Mouse (Mus musculus): Measurements from ENCODE around the gene Yae1d1. TPM values are rescaled to one million over a fixed set of nuclear protein-coding genes. Genes with fewer than 3 reads are reported as not detected.

The Yae1d1 gene
- total RNA-seq (2021), result 10 to 100 TPM; 13.9 to 17.3 TPM
- long read RNA-seq, experiment 1, full-length matches to known transcripts, result 25 of 27 reads
- long read RNA-seq, experiment 1, partial matches to known transcripts, result 0 of 27 reads
- long read RNA-seq, experiment 1, other reads (novel, unspliced or antisense), result 2 of 27 reads
- long read RNA-seq, experiment 2, full-length matches to known transcripts, result 30 of 30 reads
- long read RNA-seq, experiment 2, partial matches to known transcripts, result 0 of 30 reads
- long read RNA-seq, experiment 2, other reads (novel, unspliced or antisense), result 0 of 30 reads

GRCm38 (mm10) chr13:17992697-17993514, at the start of gene Yae1d1:
Gene Yae1d1, minus strand, starts transcription at chr13:17993349.
- Histone ChIP-seq H3K27ac (peak within 1 kb of the TSS; percentile 88), H3K4me3 (peak within 1 kb of the TSS; percentile 93)
- TF ChIP-seq CTCF (IDR thresholded peaks at IDR 0.05), result peak; percentile 63
- intact Hi-C loops (cut with DNase I), result loop anchor here (5.0 kb wide), 2 partner anchors 51 to 301 kb away; partner anchors contain the start of gene Rala
- DNase-seq, result peak; percentile 97

GRCm38 (mm10) chr13:18038814-18039213, 45.7 kb upstream of the Yae1d1 start:
- intact Hi-C loops (cut with DNase I), result no loop called here
- no peak for TF ChIP-seq CTCF (IDR thresholded peaks at IDR 0.05)
- Histone ChIP-seq H3K27ac (no peak overlapping the region), H3K4me3 (no peak overlapping the region)
- no peak for DNase-seq

- intact Hi-C loops (cut with DNase I), result no loop called here
- H3K4me3 ChIP-seq, result no peak overlapping the region
- no peak for DNase-seq
- H3K27ac ChIP-seq, result no peak overlapping the region
- TF ChIP-seq CTCF (IDR thresholded peaks at IDR 0.05), result no peak
Observed at GRCm38 (mm10) chr13:18016604-18017003, 23.5 kb upstream of the Yae1d1 start.

- DNase-seq, result no peak
- intact Hi-C loops (cut with DNase I), result no loop called here
- Histone ChIP-seq H3K4me3 (no peak overlapping the region), H3K27ac (no peak overlapping the region)
- no peak for TF ChIP-seq CTCF (IDR thresholded peaks at IDR 0.05)
Observed at GRCm38 (mm10) chr13:18013205-18013604, 20.1 kb upstream of the Yae1d1 start.

GRCm38 (mm10) chr13:18011055-18011454, 17.9 kb upstream of the Yae1d1 start:
- DNase-seq, result no peak
- H3K27ac ChIP-seq, result no peak overlapping the region
- TF ChIP-seq CTCF (IDR thresholded peaks at IDR 0.05), result no peak
- intact Hi-C loops (cut with DNase I), result no loop called here
- H3K4me3 ChIP-seq, result no peak overlapping the region

- intact Hi-C loops (cut with DNase I), result loop anchor here (5.0 kb wide), 2 partner anchors 51 to 301 kb away; partner anchors contain the start of gene Rala
- no peak for DNase-seq
- TF ChIP-seq CTCF (IDR thresholded peaks at IDR 0.05), result no peak
- Histone ChIP-seq H3K4me3 (peak overlapping the region; percentile 93), H3K27ac (peak overlapping the region; percentile 88)
Observed at GRCm38 (mm10) chr13:17993515-17993847, 332 bp upstream of the Yae1d1 start.

GRCm38 (mm10) chr13:17992009-17992408, 1.1 kb downstream of the Yae1d1 start:
- intact Hi-C loops (cut with DNase I), result loop anchor here (5.0 kb wide), 2 partner anchors 50 to 300 kb away; partner anchors contain the start of gene Rala
- DNase-seq, result no peak
- Histone ChIP-seq H3K4me3 (peak overlapping the region; percentile 93), H3K27ac (no peak overlapping the region)
- no peak for TF ChIP-seq CTCF (IDR thresholded peaks at IDR 0.05)

- Histone ChIP-seq H3K27ac (no peak overlapping the region), H3K4me3 (no peak overlapping the region)
- intact Hi-C loops (cut with DNase I), result loop anchor here (1.0 kb wide), 1 partner anchor 146 kb away; no protein-coding TSS in a partner anchor
- TF ChIP-seq CTCF (IDR thresholded peaks at IDR 0.05), result peak; percentile 85
- peak; percentile 54 for DNase-seq
Observed at GRCm38 (mm10) chr13:17983194-17983593, 10.0 kb downstream of the Yae1d1 start.

GRCm38 (mm10) chr13:17982634-17983033, 10.5 kb downstream of the Yae1d1 start:
- TF ChIP-seq CTCF (IDR thresholded peaks at IDR 0.05), result no peak
- Histone ChIP-seq H3K4me3 (no peak overlapping the region), H3K27ac (no peak overlapping the region)
- intact Hi-C loops (cut with DNase I), result loop anchor here (1.0 kb wide), 1 partner anchor 145 kb away; no protein-coding TSS in a partner anchor
- DNase-seq, result no peak

- H3K27ac ChIP-seq, result no peak overlapping the region
- H3K4me3 ChIP-seq, result no peak overlapping the region
- TF ChIP-seq CTCF (IDR thresholded peaks at IDR 0.05), result no peak
- no peak for DNase-seq
- intact Hi-C loops (cut with DNase I), result no loop called here
Observed at GRCm38 (mm10) chr13:17976854-17977739, 16.1 kb downstream of the Yae1d1 start.

- no peak for TF ChIP-seq CTCF (IDR thresholded peaks at IDR 0.05)
- intact Hi-C loops (cut with DNase I), result no loop called here
- Histone ChIP-seq H3K4me3 (no peak overlapping the region), H3K27ac (no peak overlapping the region)
- DNase-seq, result no peak
Observed at GRCm38 (mm10) chr13:17975891-17976290, 17.3 kb downstream of the Yae1d1 start.

- intact Hi-C loops (cut with DNase I), result no loop called here
- H3K4me3 ChIP-seq, result no peak overlapping the region
- no peak for TF ChIP-seq CTCF (IDR thresholded peaks at IDR 0.05)
- DNase-seq, result no peak
- H3K27ac ChIP-seq, result no peak overlapping the region
Observed at GRCm38 (mm10) chr13:17975457-17975856, 17.7 kb downstream of the Yae1d1 start.

Data from gastrocnemius, adult 2 months (tissue).